Mouse (Mus musculus) ES-E14 (cell line): ENCODE data around the gene Fbln7.

Experiments
- CHD2 ChIP-seq: IDR thresholded peaks from 2 replicates; pipeline ENCODE4 v1.6.1; 2014; ENCODE audit warnings: mild to moderate bottlenecking, low read depth, low read length, inconsistent platforms
- HCFC1 ChIP-seq: IDR thresholded peaks from 2 replicates; pipeline ENCODE4 v1.6.1; 2012; ENCODE audit warnings: low read length, inconsistent platforms, borderline replicate concordance; ENCODE audit not compliant: insufficient read depth
- MAFK ChIP-seq: IDR thresholded peaks from 2 replicates; pipeline ENCODE4 v1.6.1; 2014; ENCODE audit warnings: mild to moderate bottlenecking, low read depth, low read length, inconsistent platforms; ENCODE audit not compliant: insufficient read depth
- ZC3H11A ChIP-seq: IDR thresholded peaks from 2 replicates; pipeline ENCODE4 v1.6.1; 2012; ENCODE audit warnings: low read depth, mild to moderate bottlenecking, inconsistent platforms, low read length, borderline replicate concordance
- ZNF384 ChIP-seq: IDR thresholded peaks from 2 replicates; pipeline ENCODE4 v1.6.1; 2012; ENCODE audit warnings: low read depth, low read length, inconsistent platforms

DNA sequence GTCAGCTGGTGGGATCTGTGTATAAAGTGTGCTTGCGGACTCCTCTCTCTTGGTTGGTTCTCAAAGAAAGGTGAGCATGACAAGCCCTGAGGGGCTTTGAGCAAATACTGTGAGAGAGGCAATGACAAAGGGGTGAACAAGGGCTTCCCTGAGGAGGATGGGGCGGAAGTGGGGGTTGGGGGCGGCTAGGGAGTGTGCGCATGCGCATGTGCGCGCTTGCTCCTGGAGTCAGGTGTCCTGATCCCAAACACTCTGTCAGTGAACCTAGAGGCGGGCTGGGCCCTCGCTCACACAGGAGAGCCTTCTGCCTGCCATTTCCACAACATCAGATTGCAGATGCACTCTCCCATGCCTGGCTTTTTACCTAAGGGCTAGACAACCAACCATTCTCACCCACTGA lies 9.5 kb downstream of the Fbln7 start:
- no peak for TF ChIP-seq MAFK
- no peak for TF ChIP-seq ZC3H11A
- TF ChIP-seq HCFC1, result no peak
- TF ChIP-seq CHD2, result no peak
- TF ChIP-seq ZNF384, result no peak
